Comparison of ENCODE assay signal across 8 mouse cellular contexts in genomic region chr3:67954459-67955065, GRCm38 (mm10).
DNase-seq lines count a peak whose midpoint lies in the region; ATAC-seq and TF ChIP-seq lines count a peak whose summit lies in the region.

No protein-coding gene starts in this region.

- H3K27ac ChIP-seq in hindbrain, embryonic 10.5 days: peak overlapping the region; percentile 77
- no peak overlapping the region for H3K27ac ChIP-seq in hindbrain, embryonic 13.5 days
- H3K27ac ChIP-seq in hindbrain, embryonic 14.5 days: 0 out of 2 replicates have a peak overlapping the region, but pooled peaks have one; percentile 9
- H3K27ac ChIP-seq in neural tube, embryonic 11.5 days (ENCODE audit: low read depth, low read length): no peak overlapping the region
- H3K27ac ChIP-seq in cerebellum, adult 2 months (ENCODE audit: insufficient read depth, low read length): no peak overlapping the region

- H3K9ac ChIP-seq in hindbrain, embryonic 13.5 days: no peak overlapping the region
- no peak overlapping the region for H3K9ac ChIP-seq in hindbrain, embryonic 14.5 days
- H3K9ac ChIP-seq in neural tube, embryonic 11.5 days (ENCODE audit: low read length): no peak overlapping the region

- H3K36me3 ChIP-seq in hindbrain, embryonic 10.5 days: no peaks in the 10 kb centered on the region
- no peaks in the 10 kb centered on the region for H3K36me3 ChIP-seq in hindbrain, embryonic 13.5 days
- H3K36me3 ChIP-seq in hindbrain, embryonic 14.5 days (replicated peaks; ENCODE audit: control insufficient read depth, insufficient read depth): no peaks in the 10 kb centered on the region
- no peaks in the 10 kb centered on the region for H3K36me3 ChIP-seq in neural tube, embryonic 11.5 days (ENCODE audit: control insufficient read depth, insufficient read depth, low read length)

- 36% methylated on average over 5 of the region's 5 CpGs for WGBS in hindbrain, embryonic 10.5 days
- WGBS in hindbrain, embryonic 13.5 days: 28% methylated on average over 5 of the region's 5 CpGs
- 23% methylated on average over 5 of the region's 5 CpGs for WGBS in hindbrain, embryonic 14.5 days
- 34% methylated on average over 5 of the region's 5 CpGs for WGBS in neural tube, embryonic 11.5 days
- 50% methylated on average over 5 of the region's 5 CpGs for WGBS in cerebellum, adult 2 months

- peak; percentile 69 for DNase-seq in hindbrain, embryonic 10.5 days (ENCODE audit: low spot score)
- peak; percentile 47 for DNase-seq in embryo, embryonic 11.5 days (ENCODE audit: low read depth, low spot score)
- no peak for DNase-seq in hindbrain, embryonic 14.5 days (ENCODE audit: low spot score)
- peak; percentile 58 for DNase-seq in neural tube, embryonic 11.5 days (ENCODE audit: low spot score)
- DNase-seq in cerebellum, adult 2 months: no peak
- DNase-seq in ovary, postnatal 14 days (ENCODE audit: low spot score): no peak

- peaks cover 41% of the 10 kb centered on the region for H3K4me1 ChIP-seq in hindbrain, embryonic 10.5 days (replicated peaks)
- H3K4me1 ChIP-seq in hindbrain, embryonic 13.5 days (replicated peaks): peaks cover 26% of the 10 kb centered on the region
- peaks cover 28% of the 10 kb centered on the region for H3K4me1 ChIP-seq in hindbrain, embryonic 14.5 days (replicated peaks; ENCODE audit: control insufficient read depth, insufficient read depth, low read length)
- peaks cover 6% of the 10 kb centered on the region; the same call in 1 of the 2 replicates for H3K4me1 ChIP-seq in neural tube, embryonic 11.5 days (ENCODE audit: control insufficient read depth, insufficient read depth, low read length)
- H3K4me1 ChIP-seq in cerebellum, adult 2 months (ENCODE audit: control insufficient read depth, insufficient read depth, low read length): no peaks in the 10 kb centered on the region

- TF ChIP-seq POLR2A in cerebellum, adult 2 months (IDR thresholded peaks at IDR 0.05; ENCODE audit: borderline replicate concordance, insufficient read depth, low read length): no peak

- no peak overlapping the region for H3K4me3 ChIP-seq in hindbrain, embryonic 10.5 days
- no peak overlapping the region for H3K4me3 ChIP-seq in hindbrain, embryonic 13.5 days
- H3K4me3 ChIP-seq in hindbrain, embryonic 14.5 days (replicated peaks; ENCODE audit: low read length): no peak overlapping the region
- H3K4me3 ChIP-seq in neural tube, embryonic 11.5 days (ENCODE audit: low read depth, low read length): no peak overlapping the region
- no peak overlapping the region for H3K4me3 ChIP-seq in cerebellum, adult 2 months (replicated peaks; ENCODE audit: insufficient read depth, low read depth, low read length)

- no peak overlapping the region for H3K4me2 ChIP-seq in hindbrain, embryonic 13.5 days
- no peak overlapping the region for H3K4me2 ChIP-seq in hindbrain, embryonic 14.5 days (replicated peaks)
- no peak overlapping the region for H3K4me2 ChIP-seq in neural tube, embryonic 11.5 days (ENCODE audit: low read depth)

- no peaks in the 10 kb centered on the region for H3K9me3 ChIP-seq in hindbrain, embryonic 10.5 days
- no peaks in the 10 kb centered on the region for H3K9me3 ChIP-seq in hindbrain, embryonic 13.5 days
- no peaks in the 10 kb centered on the region for H3K9me3 ChIP-seq in hindbrain, embryonic 14.5 days (ENCODE audit: control insufficient read depth, low read length)
- H3K9me3 ChIP-seq in neural tube, embryonic 11.5 days (ENCODE audit: control insufficient read depth, low read length): no peaks in the 10 kb centered on the region

- no peak for ATAC-seq in hindbrain, embryonic 13.5 days (ENCODE audit: low FRiP score)
- ATAC-seq in hindbrain, embryonic 14.5 days (ENCODE audit: low FRiP score): peak; percentile 47; the same call in 1 of the 2 replicates
- peak; percentile 73 for ATAC-seq in neural tube, embryonic 11.5 days (ENCODE audit: insufficient read depth, low FRiP score, low TSS enrichment)
- ATAC-seq in inflammation-experienced regulatory T-cells, adult 6 months: no peak

- no peak for TF ChIP-seq CTCF in cerebellum, adult 2 months (IDR thresholded peaks at IDR 0.05; ENCODE audit: borderline replicate concordance, insufficient read depth, low read depth, low read length)

- 0 out of 2 replicates have a peak, but pooled peaks cover 5% of the 10 kb centered on the region for H3K27me3 ChIP-seq in hindbrain, embryonic 10.5 days (ENCODE audit: insufficient read depth, poor library complexity, severe bottlenecking)
- H3K27me3 ChIP-seq in hindbrain, embryonic 13.5 days: no peaks in the 10 kb centered on the region
- H3K27me3 ChIP-seq in hindbrain, embryonic 14.5 days (ENCODE audit: control insufficient read depth, insufficient read depth, low read length): no peaks in the 10 kb centered on the region
- H3K27me3 ChIP-seq in neural tube, embryonic 11.5 days (ENCODE audit: control insufficient read depth, insufficient read depth, low read length): no peaks in the 10 kb centered on the region
- H3K27me3 ChIP-seq in cerebellum, adult 2 months (ENCODE audit: control insufficient read depth, insufficient read depth, low read length): no peaks in the 10 kb centered on the region

Comparison
In these comparisons a context has a peak if more than half of its experiments do, and no peak if none do; other contexts are left out.
1. DNase-seq: peak in hindbrain, embryonic 10.5 days (single experiment), embryo, embryonic 11.5 days (single experiment) and neural tube, embryonic 11.5 days (single experiment); none in hindbrain, embryonic 14.5 days (single experiment), cerebellum, adult 2 months (0 of 2) and ovary, postnatal 14 days (single experiment).
2. H3K27ac ChIP-seq: peak in hindbrain, embryonic 10.5 days (single experiment) and hindbrain, embryonic 14.5 days (single experiment); none in hindbrain, embryonic 13.5 days (single experiment), neural tube, embryonic 11.5 days (single experiment) and cerebellum, adult 2 months (single experiment).
3. ATAC-seq: peak in hindbrain, embryonic 14.5 days (single experiment) and neural tube, embryonic 11.5 days (single experiment); none in hindbrain, embryonic 13.5 days (single experiment) and inflammation-experienced regulatory T-cells, adult 6 months (single experiment).